Mouse (Mus musculus) cerebellum, adult 2 months (tissue): ENCODE measurements at regions not wholly inside any gene's neighbourhood (a gene's known extent, or its start where the extent isn't known, plus 50 kb on each side); places are given as distances from the start of the nearest gene placed in this dataset.

Experiments
- DNase-seq, 2 experiments: peaks; one replicate each; pipeline ENCODE4 v3.0.0; 2021
- H3K27ac ChIP-seq: fragments of 200-500 bp; 2 replicates; pipeline ENCODE4 v1.5.1; 2012; ENCODE audit warnings: low read length, control low read depth, inconsistent platforms; ENCODE audit not compliant: insufficient read depth
- H3K27me3 ChIP-seq: fragments of 200-500 bp; 2 replicates; pipeline ENCODE4 v1.6.1; 2012; ENCODE audit warnings: inconsistent platforms, mild to moderate bottlenecking, low read length, moderate library complexity; ENCODE audit not compliant: control insufficient read depth, insufficient read depth
- H3K4me1 ChIP-seq: fragments of 200-500 bp; 2 replicates; pipeline ENCODE4 v1.6.1; 2011; ENCODE audit warnings: low read length; ENCODE audit not compliant: control insufficient read depth, insufficient read depth
- H3K4me3 ChIP-seq: fragments of 200-500 bp; replicated peaks from 2 replicates; pipeline ENCODE3; 2011; ENCODE audit warnings: mild to moderate bottlenecking, low read depth, low read length, control low read depth; ENCODE audit not compliant: insufficient read depth
- CTCF ChIP-seq: fragments of 200-500 bp; IDR thresholded peaks from 2 replicates; pipeline ENCODE4 v1.5.1; 2011; ENCODE audit warnings: low read depth, mild to moderate bottlenecking, control low read depth, low read length, moderate library complexity, borderline replicate concordance; ENCODE audit not compliant: insufficient read depth
- POLR2A ChIP-seq: fragments of 200-500 bp; IDR thresholded peaks from 2 replicates; pipeline ENCODE4 v1.6.1; 2011; ENCODE audit warnings: low read length, control low read depth, borderline replicate concordance; ENCODE audit not compliant: insufficient read depth
- WGBS: fragments of 180-500 bp; shearing (Covaris S2); methylation state at CpG from one replicate; pipeline ENCODE4 v1.1.7; 2018; 5-methylcytosine and 5-hydroxymethylcytosine counted together

- no peak for TF ChIP-seq CTCF
- no peak overlapping the region for H3K4me3 ChIP-seq
- no peak for DNase-seq
- no peaks in the 10 kb centered on the region for H3K4me1 ChIP-seq
- no peaks in the 10 kb centered on the region for H3K27me3 ChIP-seq
- WGBS = 96% methylated on average over 1 of the region's 1 CpGs
- H3K27ac ChIP-seq = no peak overlapping the region
These were observed 363.0 kb upstream of the Zic4 start for GRCm38 (mm10) chr9:90999178-90999577.

GRCm38 (mm10) chr9:91004214-91004613 lies 358.0 kb upstream of the Zic4 start:
- H3K27ac ChIP-seq = no peak overlapping the region
- no peaks in the 10 kb centered on the region for H3K27me3 ChIP-seq
- H3K4me1 ChIP-seq = no peaks in the 10 kb centered on the region
- TF ChIP-seq POLR2A = no peak
- DNase-seq = peak; percentile 16 to 26
- 12% methylated on average over 4 of the region's 4 CpGs for WGBS
- H3K4me3 ChIP-seq = no peak overlapping the region

GRCm38 (mm10) chr9:91040546-91040945 lies 321.7 kb upstream of the Zic4 start:
- Histone ChIP-seq H3K4me3 (no peak overlapping the region), H3K27ac (no peak overlapping the region), H3K4me1 (no peaks in the 10 kb centered on the region), H3K27me3 (no peaks in the 10 kb centered on the region)
- DNase-seq = no peak
- TF ChIP-seq POLR2A (no peak), CTCF (no peak)
- 69% methylated on average over 2 of the region's 2 CpGs for WGBS

- no peak for DNase-seq
These were observed 313.6 kb upstream of the Zic4 start for GRCm38 (mm10) chr9:91048569-91048968.

GRCm38 (mm10) chr9:91053065-91053793 lies 309.0 kb upstream of the Zic4 start:
- Histone ChIP-seq H3K4me3 (no peak overlapping the region), H3K27me3 (no peaks in the 10 kb centered on the region), H3K27ac (no peak overlapping the region), H3K4me1 (no peaks in the 10 kb centered on the region; the same call in 1 of the 2 replicates)
- TF ChIP-seq POLR2A (no peak), CTCF (no peak)
- 68% methylated on average over 4 of the region's 4 CpGs for WGBS
- DNase-seq = no peak

More at GRCm38 (mm10) chr9:91048569-91048968, 313.6 kb upstream of the Zic4 start:
- Histone ChIP-seq H3K4me1 (no peaks in the 10 kb centered on the region; the same call in 1 of the 2 replicates), H3K4me3 (no peak overlapping the region), H3K27ac (no peak overlapping the region), H3K27me3 (no peaks in the 10 kb centered on the region)
- TF ChIP-seq POLR2A = no peak
- TF ChIP-seq CTCF = no peak
- WGBS = 61% methylated on average over 2 of the region's 2 CpGs

- H3K27ac ChIP-seq = no peak overlapping the region
- no peaks in the 10 kb centered on the region for H3K4me1 ChIP-seq
- TF ChIP-seq POLR2A (no peak), CTCF (no peak)
- 90% methylated on average over 4 of the region's 4 CpGs for WGBS
- no peak overlapping the region for H3K4me3 ChIP-seq
- no peaks in the 10 kb centered on the region for H3K27me3 ChIP-seq
- peak in 1 of 2 experiments; percentile 3 for DNase-seq
These were observed 302.8 kb upstream of the Zic4 start for GRCm38 (mm10) chr9:91059460-91059859.

GRCm38 (mm10) chr9:91069496-91069895 lies 292.7 kb upstream of the Zic4 start:
- TF ChIP-seq POLR2A = no peak
- TF ChIP-seq CTCF = no peak
- H3K27me3 ChIP-seq = no peaks in the 10 kb centered on the region
- no peak overlapping the region for H3K4me3 ChIP-seq
- no peak overlapping the region for H3K27ac ChIP-seq
- no peaks in the 10 kb centered on the region for H3K4me1 ChIP-seq
- no peak for DNase-seq
- 45% methylated on average over 5 of the region's 5 CpGs for WGBS

GRCm38 (mm10) chr9:91073366-91074174 lies 288.6 kb upstream of the Zic4 start:
- H3K27me3 ChIP-seq = no peaks in the 10 kb centered on the region
- H3K27ac ChIP-seq = no peak overlapping the region
- 79% methylated on average over 4 of the region's 4 CpGs for WGBS
- TF ChIP-seq CTCF (no peak), POLR2A (no peak)
- H3K4me1 ChIP-seq = no peaks in the 10 kb centered on the region
- DNase-seq = no peak
- no peak overlapping the region for H3K4me3 ChIP-seq

GRCm38 (mm10) chr9:91074175-91074480 lies 288.1 kb upstream of the Zic4 start:
- Histone ChIP-seq H3K4me1 (no peaks in the 10 kb centered on the region), H3K4me3 (no peak overlapping the region), H3K27ac (no peak overlapping the region), H3K27me3 (no peaks in the 10 kb centered on the region)
- no peak for DNase-seq
- no peak for TF ChIP-seq CTCF
- no peak for TF ChIP-seq POLR2A
- 49% methylated on average over 5 of the region's 5 CpGs for WGBS
